Mouse (Mus musculus): ENCODE results near the gene Pum2.

DNA sequence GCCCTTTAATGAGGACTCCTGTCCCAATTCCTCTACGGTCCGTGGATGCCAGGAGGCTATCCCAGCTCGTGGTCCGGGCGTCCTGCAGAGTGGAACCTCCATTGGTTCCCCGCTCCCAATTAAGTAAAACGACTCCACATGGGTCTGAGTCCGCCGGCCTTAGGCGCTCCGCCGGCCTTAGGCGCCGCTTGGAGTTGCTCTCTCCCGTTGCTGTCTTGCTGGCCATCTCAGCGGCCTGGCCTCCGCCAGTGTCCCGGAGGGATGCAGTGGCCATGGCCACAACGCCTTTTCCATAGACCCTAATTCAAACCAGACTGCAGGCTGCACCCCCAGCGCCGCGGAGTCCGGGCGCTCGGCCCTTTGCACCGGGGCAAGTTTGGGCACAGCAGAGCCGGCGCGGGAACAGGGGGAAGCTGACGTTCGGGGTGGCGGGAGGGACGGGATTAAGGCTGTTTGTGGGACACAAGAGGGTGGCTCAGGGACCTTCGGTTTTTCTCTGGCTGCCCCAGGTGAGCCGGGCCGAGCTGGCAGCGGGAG is 98.0 kb downstream of the Pum2 start:
- no peak for TF ChIP-seq CTCF (IDR thresholded peaks at IDR 0.05; ENCODE audit: borderline replicate concordance, control insufficient read depth, extremely low read depth, insufficient read depth, low read length, poor library complexity)
- no peak for TF ChIP-seq POLR2A (IDR thresholded peaks at IDR 0.05; ENCODE audit: control insufficient read depth, extremely low read depth, insufficient read depth, low read length, poor library complexity)
